17 mouse cellular contexts compared by ENCODE assay signal in the genomic region with DNA sequence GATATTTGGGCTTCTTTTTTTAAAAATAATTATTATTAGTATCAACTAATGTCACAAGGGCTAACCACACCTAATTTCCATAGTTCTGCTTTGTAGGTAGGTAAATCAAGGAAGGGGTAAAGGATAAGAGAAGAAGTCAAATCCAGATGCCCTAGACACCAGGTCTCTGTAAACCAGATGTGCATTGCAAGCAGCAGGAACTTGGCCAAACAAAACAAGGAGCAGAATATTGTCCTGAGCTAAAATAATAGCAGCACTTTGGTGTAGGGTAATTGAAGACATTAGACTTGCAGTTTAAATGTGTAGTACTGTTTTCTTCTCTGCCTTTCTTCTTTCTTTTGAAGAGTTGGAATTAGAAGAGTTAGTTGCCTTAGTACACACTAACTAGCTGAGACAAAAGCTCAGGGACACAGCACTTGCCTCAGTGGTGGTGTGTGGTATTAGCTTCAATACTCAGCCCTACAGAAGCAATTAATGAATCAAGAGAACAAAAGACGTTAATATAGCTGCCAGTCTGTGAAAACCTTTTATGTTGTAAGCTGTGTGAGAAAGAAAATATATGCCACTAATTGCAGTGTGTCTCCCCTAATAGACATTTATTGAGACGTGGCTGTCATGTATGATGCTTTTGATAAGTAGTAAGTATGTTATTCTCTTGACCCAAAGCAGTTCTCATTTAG.
"Had no signal": no experiment of that assay in that cellular context is flagged by ENCODE, and none has a peak within 500 bp of the region (broad histone marks: within the 10 kb centered on the region; RNA-seq: fewer than 3 reads in every experiment).

No protein-coding gene starts in this region.

- H3K27ac ChIP-seq: limb, embryonic 12.5 days; liver, embryonic 13.5 days; lung, embryonic 15.5 days; macrophage; midbrain, embryonic 12.5 days; neural tube, embryonic 15.5 days; stomach, postnatal 0 days had no signal

- H3K9ac ChIP-seq: limb, embryonic 12.5 days; liver, embryonic 13.5 days; liver, postnatal 0 days; lung, embryonic 15.5 days; midbrain, embryonic 12.5 days; neural tube, embryonic 15.5 days had no signal

- H3K4me1 ChIP-seq: limb, embryonic 12.5 days; liver, embryonic 13.5 days; lung, embryonic 15.5 days; midbrain, embryonic 12.5 days; neural tube, embryonic 15.5 days had no signal

- ATAC-seq: liver, postnatal 0 days had no signal

- DNase-seq: kidney, adult 8-10 months; kidney, postnatal 25 days; layer of hippocampus, adult 9-11 months; layer of hippocampus, postnatal 36 days; liver; liver, embryonic 13.5 days; liver, postnatal 0 days; lung, postnatal 14 days; right cerebral cortex, postnatal 25 days; thymus, postnatal 4 days had no signal

- H3K4me3 ChIP-seq: limb, embryonic 12.5 days; liver, embryonic 13.5 days; lung, embryonic 15.5 days; megakaryocyte, embryonic 14.5 days; midbrain, embryonic 12.5 days; neural tube, embryonic 15.5 days had no signal

- H3K27me3 ChIP-seq: limb, embryonic 12.5 days; liver, embryonic 13.5 days; lung, embryonic 15.5 days; megakaryocyte, embryonic 14.5 days; midbrain, embryonic 12.5 days; neural tube, embryonic 15.5 days had no signal

- H3K9me3 ChIP-seq: limb, embryonic 12.5 days; liver, embryonic 13.5 days; lung, embryonic 15.5 days; megakaryocyte, embryonic 14.5 days; midbrain, embryonic 12.5 days; neural tube, embryonic 15.5 days had no signal

- H3K4me2 ChIP-seq: limb, embryonic 12.5 days; liver, embryonic 13.5 days; lung, embryonic 15.5 days; midbrain, embryonic 12.5 days; neural tube, embryonic 15.5 days had no signal
